Mouse (Mus musculus) neural tube, embryonic 12.5 days (tissue): ENCODE measurements around the gene Supt6. TPM values are rescaled to one million over a fixed set of nuclear protein-coding genes. Genes with fewer than 3 reads are reported as not detected.
"Not testable (repeated sequence)": the region's sequence is repeated elsewhere in the genome, so short reads cannot be mapped to it uniquely, and the experiment has no call there.

ENCODE experiments used
- ATAC-seq: fragments of 200-750 bp; cut with Nextera tagmentation; 2 replicates; pipeline ENCODE4 v1.8.0; 2017; ENCODE audit warnings: low read depth, mild to moderate bottlenecking, moderate TSS enrichment, moderate library complexity; ENCODE audit not compliant: low FRiP score
- H3K27ac ChIP-seq: fragments of 300-500 bp; sonication (generic); 2 replicates; pipeline ENCODE4 v1.5.1; 2016
- H3K27me3 ChIP-seq: fragments of 300-500 bp; sonication (generic); replicated peaks from 2 replicates; pipeline ENCODE4 v1.6.1; 2016; ENCODE audit warnings: mild to moderate bottlenecking
- H3K36me3 ChIP-seq: fragments of 300-500 bp; sonication (generic); 2 replicates; pipeline ENCODE4 v1.6.1; 2016; ENCODE audit warnings: mild to moderate bottlenecking
- H3K4me1 ChIP-seq: fragments of 300-500 bp; sonication (generic); 2 replicates; pipeline ENCODE4 v1.6.1; 2016
- H3K4me2 ChIP-seq: fragments of 300-500 bp; sonication (generic); replicated peaks from 2 replicates; pipeline ENCODE4 v1.6.1; 2016; ENCODE audit warnings: mild to moderate bottlenecking
- H3K4me3 ChIP-seq: fragments of 300-500 bp; sonication (generic); 2 replicates; pipeline ENCODE4 v1.5.1; 2016
- H3K9ac ChIP-seq: fragments of 300-500 bp; sonication (generic); 2 replicates; pipeline ENCODE4 v1.6.1; 2016; ENCODE audit warnings: mild to moderate bottlenecking
- H3K9me3 ChIP-seq: fragments of 300-500 bp; sonication (generic); 2 replicates; pipeline ENCODE4 v1.6.1; 2016; ENCODE audit warnings: mild to moderate bottlenecking
- WGBS: fragments of 180-500 bp; shearing (Covaris S2); methylation state at CpG from one replicate; pipeline ENCODE4 v1.1.7; 2016; 5-methylcytosine and 5-hydroxymethylcytosine counted together
- polyA plus RNA-seq: library from polyadenylated mRNA; unstranded; fragments of >200 nt; fragmentation: Nextera tagmentation; extraction: Ambion mirVana; gene quantifications from 2 replicates; pipeline ENCODE4 v1.2.1, GENCODE M21; 2016

Supt6 gene
- polyA plus RNA-seq = 34.0 and 40.5 TPM in 2 replicates

DNA sequence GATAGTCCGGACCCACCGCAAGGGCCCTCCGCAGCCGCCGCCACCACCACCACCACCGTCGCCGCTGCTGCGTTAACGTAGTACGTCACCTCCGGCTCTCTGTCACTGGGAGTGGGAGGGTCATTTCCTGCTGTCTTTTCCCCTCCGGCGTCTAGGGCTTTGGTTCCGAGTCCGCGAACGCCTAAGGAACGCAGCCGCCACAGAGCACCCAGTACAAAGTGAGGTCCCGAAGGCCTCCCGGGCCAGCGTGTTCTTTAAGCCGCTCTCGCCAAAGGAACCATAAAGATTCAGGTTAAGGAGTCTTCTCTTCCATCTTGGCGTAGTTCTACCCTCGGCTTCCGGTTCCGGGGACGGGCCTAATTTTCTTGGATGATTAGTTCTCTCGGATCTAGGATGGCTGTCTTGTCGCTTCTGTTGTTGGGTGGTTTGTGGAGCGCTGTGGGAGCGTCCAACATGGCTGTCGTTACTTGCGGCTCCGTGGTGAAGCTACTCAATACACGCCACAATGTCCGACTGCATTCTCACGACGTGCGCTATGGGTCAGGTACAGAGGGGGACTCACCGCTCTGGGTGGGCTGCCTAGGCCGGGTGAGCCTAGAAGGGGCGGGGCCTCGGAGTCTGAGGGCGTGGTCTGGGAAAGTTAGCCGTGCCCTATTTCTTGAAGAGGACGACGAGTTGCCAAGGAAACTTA lies at the start of gene Supt6, which contains the start of gene Sdf2:
TSS of gene Supt6 (minus strand) at position 361 of the 691 bp plus-strand sequence.
TSS of gene Sdf2 (plus strand) at position 120 of the 691 bp plus-strand sequence.
- H3K4me2 ChIP-seq = peak within 1 kb of the TSS; percentile 85

DNA sequence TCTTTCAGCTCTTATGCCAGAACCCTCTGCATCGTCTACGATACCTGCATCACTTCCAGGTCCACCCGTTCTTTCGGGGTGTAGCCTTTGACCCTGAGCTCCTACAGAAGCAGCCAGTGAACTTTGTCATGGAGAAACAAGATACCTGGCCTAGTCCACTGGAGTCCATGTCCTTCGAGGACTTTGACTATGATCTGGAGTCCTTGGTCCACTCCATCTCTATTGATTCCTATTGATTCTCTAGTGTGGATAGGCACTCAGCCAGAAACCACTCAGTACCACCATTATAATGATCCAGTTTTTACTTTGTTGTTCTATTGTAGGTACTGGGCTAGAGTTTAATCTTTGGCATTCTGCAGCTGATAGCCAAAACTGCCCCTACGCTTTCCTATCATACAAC lies 48.8 kb upstream of the Supt6 start:
- Histone ChIP-seq H3K4me3 (no peak overlapping the region), H3K9me3 (no peaks in the 10 kb centered on the region), H3K27me3 (no peaks in the 10 kb centered on the region), H3K27ac (no peak overlapping the region), H3K36me3 (peaks cover 35% of the 10 kb centered on the region), H3K9ac (no peak overlapping the region), H3K4me1 (no peaks in the 10 kb centered on the region), H3K4me2 (no peak overlapping the region)
- no peak for ATAC-seq
- 94% methylated on average over 6 of the region's 6 CpGs for WGBS

More for the DNA sequence above, at the start of gene Supt6, which contains the start of gene Sdf2:
- peak; percentile 94 for ATAC-seq
- Histone ChIP-seq H3K27ac (peak within 1 kb of the TSS; percentile 38), H3K36me3 (peaks cover 9% of the 10 kb centered on the region), H3K4me1 (peaks cover 27% of the 10 kb centered on the region), H3K4me3 (peak within 1 kb of the TSS; percentile 97), H3K9me3 (no peaks in the 10 kb centered on the region), H3K9ac (peak within 1 kb of the TSS; percentile 94), H3K27me3 (no peaks in the 10 kb centered on the region)
- WGBS = under 1% methylated on average over 50 of the region's 50 CpGs

GRCm38 (mm10) chr11:78290654-78291053 lies 44.9 kb upstream of the Supt6 start, which contains the start of gene BC030499:
TSS of gene BC030499 (plus strand) at chr11:78290841.
- 95% methylated on average over 4 of the region's 4 CpGs for WGBS
- Histone ChIP-seq H3K4me2 (no peak within 1 kb of the TSS), H3K4me3 (no peak within 1 kb of the TSS), H3K9me3 (no peaks in the 10 kb centered on the region), H3K4me1 (no peaks in the 10 kb centered on the region), H3K9ac (no peak within 1 kb of the TSS), H3K27me3 (no peaks in the 10 kb centered on the region), H3K27ac (no peak within 1 kb of the TSS), H3K36me3 (peaks cover 70% of the 10 kb centered on the region)
- ATAC-seq = no peak

- Histone ChIP-seq H3K36me3 (peaks cover 78% of the 10 kb centered on the region), H3K9me3 (no peaks in the 10 kb centered on the region), H3K4me2 (no peak overlapping the region), H3K4me1 (no peaks in the 10 kb centered on the region), H3K27ac (no peak overlapping the region), H3K4me3 (no peak overlapping the region), H3K9ac (no peak overlapping the region), H3K27me3 (no peaks in the 10 kb centered on the region)
- WGBS = 94% methylated on average over 7 of the region's 7 CpGs
- ATAC-seq = no peak
Observed at GRCm38 (mm10) chr11:78289146-78289763, 43.5 kb upstream of the Supt6 start.

GRCm38 (mm10) chr11:78279586-78279985 lies 33.8 kb upstream of the Supt6 start:
- no peak overlapping the region for H3K4me2 ChIP-seq
- H3K9ac ChIP-seq = no peak overlapping the region
- no peak for ATAC-seq
- no peaks in the 10 kb centered on the region for H3K4me1 ChIP-seq
- WGBS = 89% methylated on average over 4 of the region's 4 CpGs
- H3K9me3 ChIP-seq = no peaks in the 10 kb centered on the region
- no peaks in the 10 kb centered on the region for H3K27me3 ChIP-seq
- no peak overlapping the region for H3K27ac ChIP-seq
- H3K36me3 ChIP-seq = peaks cover 94% of the 10 kb centered on the region
- H3K4me3 ChIP-seq = no peak overlapping the region

DNA sequence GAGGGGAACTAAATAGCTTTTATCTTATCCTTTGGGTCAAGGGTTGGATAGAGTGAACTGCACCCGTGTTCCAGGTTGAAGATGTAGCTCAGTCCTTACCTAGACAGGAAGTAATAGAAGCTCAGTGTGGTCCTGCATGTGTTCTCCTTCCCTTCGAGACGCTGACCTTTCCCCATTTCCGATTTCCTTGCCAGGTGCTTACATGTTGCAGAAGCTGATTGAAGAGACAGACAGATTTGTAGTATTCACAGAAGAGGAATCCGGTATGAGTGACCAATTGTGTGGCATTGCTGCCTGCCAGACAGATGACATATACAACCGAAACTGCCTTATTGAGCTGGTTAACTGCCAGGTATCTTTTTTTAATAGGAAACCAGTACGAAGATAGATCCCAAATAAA lies 33.1 kb upstream of the Supt6 start:
- Histone ChIP-seq H3K36me3 (peaks cover 94% of the 10 kb centered on the region), H3K4me3 (no peak overlapping the region), H3K9me3 (no peaks in the 10 kb centered on the region), H3K9ac (no peak overlapping the region), H3K27me3 (no peaks in the 10 kb centered on the region), H3K27ac (no peak overlapping the region), H3K4me2 (no peak overlapping the region), H3K4me1 (no peaks in the 10 kb centered on the region)
- WGBS = 93% methylated on average over 7 of the region's 7 CpGs
- ATAC-seq = no peak

GRCm38 (mm10) chr11:78276169-78276568 lies 30.4 kb upstream of the Supt6 start:
- not testable (repeated sequence) for H3K27ac ChIP-seq, H3K27me3 ChIP-seq, H3K4me2 ChIP-seq, ATAC-seq, H3K4me1 ChIP-seq, H3K9ac ChIP-seq, H3K9me3 ChIP-seq, H3K4me3 ChIP-seq
- H3K36me3 ChIP-seq = peaks cover 97% of the 10 kb centered on the region
- 94% methylated on average over 4 of the region's 4 CpGs for WGBS

DNA sequence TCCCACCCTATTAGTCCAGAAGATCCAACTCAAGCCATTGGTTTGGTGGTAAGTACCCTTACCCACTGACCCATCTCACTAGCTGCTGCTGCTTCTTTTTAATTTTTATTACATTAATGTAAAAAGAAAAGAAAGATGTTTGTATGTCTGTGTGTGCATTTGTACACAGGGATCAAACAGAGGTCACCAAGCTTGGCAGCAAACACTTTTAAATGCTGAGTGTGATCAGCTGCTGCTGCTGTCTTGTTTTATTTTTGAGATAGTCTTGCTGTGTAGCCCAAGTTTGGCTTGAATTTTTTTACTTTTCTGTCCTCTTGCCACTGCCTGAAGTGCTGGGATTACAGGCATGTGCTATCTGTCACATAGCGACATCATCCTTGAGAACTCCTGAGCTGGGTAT lies 29.8 kb upstream of the Supt6 start:
- whole genome bisulfite sequencing = 100% methylated on average over 1 of the region's 1 CpGs
- no peak for ATAC-seq
- Histone ChIP-seq H3K27ac (no peak overlapping the region), H3K4me3 (no peak overlapping the region), H3K4me1 (no peaks in the 10 kb centered on the region), H3K36me3 (peaks cover 95% of the 10 kb centered on the region), H3K9me3 (no peaks in the 10 kb centered on the region), H3K4me2 (no peak overlapping the region), H3K27me3 (no peaks in the 10 kb centered on the region), H3K9ac (no peak overlapping the region)

DNA sequence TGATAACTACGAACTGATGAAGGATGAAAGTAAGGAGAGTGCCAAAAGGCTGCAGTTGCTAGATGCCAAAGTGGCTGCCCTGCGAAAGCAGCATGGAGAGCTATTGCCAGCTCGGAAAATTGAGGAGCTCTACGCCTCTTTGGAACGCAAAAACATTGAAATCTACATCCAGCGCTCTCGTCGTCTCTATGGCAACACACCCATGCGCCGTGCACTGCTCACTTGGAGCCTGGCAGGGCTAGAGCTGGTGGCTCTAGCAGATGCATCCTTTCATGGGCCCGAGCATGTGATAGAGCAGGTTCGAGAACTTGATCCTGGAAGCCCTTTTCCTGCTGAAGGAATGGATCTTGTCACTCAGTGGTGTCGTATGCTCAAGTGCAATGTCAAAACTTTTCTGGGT lies 26.2 kb upstream of the Supt6 start:
- no peak overlapping the region for H3K4me3 ChIP-seq
- H3K9me3 ChIP-seq = no peaks in the 10 kb centered on the region
- H3K36me3 ChIP-seq = peaks cover 92% of the 10 kb centered on the region
- H3K4me2 ChIP-seq = no peak overlapping the region
- no peak overlapping the region for H3K9ac ChIP-seq
- ATAC-seq = no peak
- 88% methylated on average over 13 of the region's 13 CpGs for WGBS
- H3K27ac ChIP-seq = no peak overlapping the region
- H3K27me3 ChIP-seq = no peaks in the 10 kb centered on the region
- H3K4me1 ChIP-seq = no peaks in the 10 kb centered on the region

GRCm38 (mm10) chr11:78265571-78265970 lies 19.8 kb upstream of the Supt6 start:
- Histone ChIP-seq H3K9me3 (no peaks in the 10 kb centered on the region), H3K27ac (no peak overlapping the region), H3K4me1 (peaks cover 5% of the 10 kb centered on the region), H3K4me2 (no peak overlapping the region), H3K9ac (no peak overlapping the region), H3K27me3 (no peaks in the 10 kb centered on the region; the same call in 1 of the 2 replicates), H3K4me3 (no peak overlapping the region), H3K36me3 (peaks cover 64% of the 10 kb centered on the region)
- ATAC-seq = no peak
- WGBS = 95% methylated on average over 6 of the region's 6 CpGs

- Histone ChIP-seq H3K4me2 (peak overlapping the region; percentile 83), H3K4me3 (peak overlapping the region; percentile 92), H3K36me3 (peaks cover 37% of the 10 kb centered on the region), H3K9ac (no peak overlapping the region), H3K27ac (no peak overlapping the region), H3K4me1 (peaks cover 5% of the 10 kb centered on the region), H3K9me3 (no peaks in the 10 kb centered on the region), H3K27me3 (peaks cover 11% of the 10 kb centered on the region; the same call in 1 of the 2 replicates)
- 4% methylated on average over 8 of the region's 8 CpGs for WGBS
- ATAC-seq = no peak
Observed at GRCm38 (mm10) chr11:78262550-78262949, 16.8 kb upstream of the Supt6 start.
